Mouse (Mus musculus) heart, embryonic 14.5 days (tissue): ENCODE measurements around the gene Has3. TPM values are rescaled to one million over a fixed set of nuclear protein-coding genes. Genes with fewer than 3 reads are reported as not detected.
"Not testable (repeated sequence)": the region's sequence is repeated elsewhere in the genome, so short reads cannot be mapped to it uniquely, and the experiment has no call there.

Experiments used
- ATAC-seq: fragments of 200-750 bp; cut with Nextera tagmentation; 2 replicates; pipeline ENCODE4 v1.8.0; 2017; ENCODE audit warnings: low read depth, moderate TSS enrichment; ENCODE audit not compliant: insufficient number of reproducible peaks, insufficient read depth, low FRiP score
- H3K27ac ChIP-seq, 2 experiments: fragments of 200-500 bp in 1 of 2; fragments of 300-500 bp in 1 of 2; sonication (generic) in 1 of 2; replicated peaks in 1 of 2; 2 replicates each; pipeline ENCODE4 v1.5.1; 2012 to 2014; ENCODE audit warnings: low read depth in 2 of 2, low read length in 2 of 2, control low read depth in 1 of 2, mild to moderate bottlenecking in 1 of 2, mixed read lengths in 1 of 2; ENCODE audit not compliant: control insufficient read depth in 1 of 2, insufficient read depth in 1 of 2
- H3K27me3 ChIP-seq: fragments of 300-500 bp; sonication (generic); 2 replicates; pipeline ENCODE4 v1.6.1; 2014; ENCODE audit warnings: mild to moderate bottlenecking, low read length, control low read depth; ENCODE audit not compliant: control insufficient read depth, insufficient read depth
- H3K36me3 ChIP-seq: fragments of 300-500 bp; sonication (generic); 2 replicates; pipeline ENCODE4 v1.6.1; 2014; ENCODE audit warnings: mild to moderate bottlenecking, control low read depth, low read length, mixed read lengths; ENCODE audit not compliant: control insufficient read depth, insufficient read depth
- H3K4me1 ChIP-seq, 2 experiments: fragments of 200-500 bp in 1 of 2; fragments of 300-500 bp in 1 of 2; sonication (generic) in 1 of 2; 2 replicates each; pipeline ENCODE4 v1.6.1; 2012 to 2014; ENCODE audit warnings: low read length in 2 of 2, control low read depth in 1 of 2, mixed read lengths in 1 of 2; ENCODE audit not compliant: control insufficient read depth in 2 of 2, insufficient read depth in 2 of 2
- H3K4me2 ChIP-seq: fragments of 300-500 bp; sonication (generic); 2 replicates; pipeline ENCODE4 v1.6.1; 2014; ENCODE audit warnings: mild to moderate bottlenecking, low read length
- H3K4me3 ChIP-seq, 2 experiments: fragments of 200-500 bp in 1 of 2; fragments of 300-500 bp in 1 of 2; sonication (generic) in 1 of 2; 2 replicates each; pipeline ENCODE4 v1.5.1; 2012 to 2014; ENCODE audit warnings: low read length in 2 of 2, mild to moderate bottlenecking in 2 of 2, control low read depth in 1 of 2, low read depth in 1 of 2, moderate library complexity in 1 of 2; ENCODE audit not compliant: control insufficient read depth in 1 of 2, insufficient read depth in 1 of 2
- H3K9ac ChIP-seq: fragments of 300-500 bp; sonication (generic); 2 replicates; pipeline ENCODE4 v1.6.1; 2014; ENCODE audit warnings: mild to moderate bottlenecking, low read length
- H3K9me3 ChIP-seq: fragments of 300-500 bp; sonication (generic); 2 replicates; pipeline ENCODE4 v1.6.1; 2016; ENCODE audit warnings: low read length, control low read depth; ENCODE audit not compliant: control insufficient read depth
- WGBS: fragments of 180-500 bp; shearing (Covaris S2); extraction: QIAGEN DNeasy Blood & Tissue Kit; methylation state at CpG from one replicate; pipeline ENCODE4 v1.1.7; 2014; 5-methylcytosine and 5-hydroxymethylcytosine counted together
- polyA plus RNA-seq: library from polyadenylated mRNA; unstranded; fragments of >200 nt; fragmentation: Nextera tagmentation; extraction: Ambion mirVana; gene quantifications from 2 replicates; pipeline ENCODE4 v1.2.1, GENCODE M21; 2014

Has3 gene
- polyA plus RNA-seq, 1 experiment from 2014 or later: 0.09 TPM

GRCm38 (mm10) chr8:106925446-106925845 is 55.4 kb downstream of the Has3 start:
- Histone ChIP-seq H3K9me3 (no peaks in the 10 kb centered on the region), H3K4me2 (no peak overlapping the region), H3K4me3 (no peak overlapping the region), H3K4me1 (0 out of 4 replicates have a peak, but pooled peaks cover 0 to 6% of the 10 kb centered on the region in 2 experiments), H3K27me3 (no peaks in the 10 kb centered on the region), H3K36me3 (peaks cover 30% of the 10 kb centered on the region), H3K9ac (no peak overlapping the region), H3K27ac (no peak overlapping the region)
- no peak for ATAC-seq
- 89% methylated on average over 4 of the region's 4 CpGs for WGBS

GRCm38 (mm10) chr8:106927247-106927646 is 57.2 kb downstream of the Has3 start:
- no peak overlapping the region for H3K4me3 ChIP-seq
- no peaks in the 10 kb centered on the region for H3K9me3 ChIP-seq
- no peak overlapping the region for H3K27ac ChIP-seq
- H3K4me1 ChIP-seq: peaks cover under 1 to 6% of the 10 kb centered on the region in 2 experiments; a peak in 3 of 4 replicates
- WGBS: 58% methylated on average over 4 of the region's 4 CpGs
- H3K9ac ChIP-seq: no peak overlapping the region
- H3K27me3 ChIP-seq: no peaks in the 10 kb centered on the region
- H3K36me3 ChIP-seq: peaks cover 15% of the 10 kb centered on the region
- ATAC-seq: no peak
- no peak overlapping the region for H3K4me2 ChIP-seq

- not testable (repeated sequence) for H3K4me2 ChIP-seq, H3K36me3 ChIP-seq, H3K9me3 ChIP-seq, ATAC-seq, H3K4me3 ChIP-seq, H3K27me3 ChIP-seq, H3K27ac ChIP-seq, H3K9ac ChIP-seq
- 93% methylated on average over 10 of the region's 11 CpGs for WGBS
- H3K4me1 ChIP-seq: peaks cover 7 to 13% of the 10 kb centered on the region in 2 experiments; a peak in 3 of 4 replicates
Measured at GRCm38 (mm10) chr8:106928182-106928581, 58.1 kb downstream of the Has3 start.

GRCm38 (mm10) chr8:106929155-106929913 is 59.3 kb downstream of the Has3 start:
- Histone ChIP-seq H3K27me3 (no peaks in the 10 kb centered on the region), H3K9ac (no peak overlapping the region), H3K4me1 (peaks cover 7 to 13% of the 10 kb centered on the region in 2 experiments; a peak in 3 of 4 replicates), H3K27ac (peak overlapping the region; percentile 35 to 44; a peak in 3 of 4 replicates), H3K4me3 (no peak overlapping the region), H3K36me3 (no peaks in the 10 kb centered on the region), H3K4me2 (no peak overlapping the region), H3K9me3 (no peaks in the 10 kb centered on the region)
- WGBS: 64% methylated on average over 6 of the region's 6 CpGs
- ATAC-seq: no peak

GRCm38 (mm10) chr8:106929921-106930320 is 59.9 kb downstream of the Has3 start:
- no peaks in the 10 kb centered on the region for H3K27me3 ChIP-seq
- no peak overlapping the region for H3K4me2 ChIP-seq
- peaks cover 7 to 9% of the 10 kb centered on the region in 2 experiments; a peak in 3 of 4 replicates for H3K4me1 ChIP-seq
- 86% methylated on average over 5 of the region's 5 CpGs for WGBS
- ATAC-seq: no peak
- no peaks in the 10 kb centered on the region for H3K9me3 ChIP-seq
- 0 out of 4 replicates have a peak overlapping the region, but pooled peaks of 1 of the 2 experiments have one; percentile 0 for H3K27ac ChIP-seq
- H3K9ac ChIP-seq: no peak overlapping the region
- H3K4me3 ChIP-seq: no peak overlapping the region
- no peaks in the 10 kb centered on the region for H3K36me3 ChIP-seq

GRCm38 (mm10) chr8:106932376-106933065 is 62.5 kb downstream of the Has3 start:
- Histone ChIP-seq H3K4me3 (peak overlapping the region; percentile 16 to 24), H3K9me3 (no peaks in the 10 kb centered on the region), H3K27me3 (no peaks in the 10 kb centered on the region), H3K4me2 (peak overlapping the region; percentile 68), H3K4me1 (peaks cover 7 to 13% of the 10 kb centered on the region in 2 experiments), H3K36me3 (no peaks in the 10 kb centered on the region), H3K27ac (0 out of 4 replicates have a peak overlapping the region, but pooled peaks of 1 of the 2 experiments have one; percentile 9), H3K9ac (peak overlapping the region; percentile 48)
- ATAC-seq: no peak
- 12% methylated on average over 22 of the region's 22 CpGs for WGBS

- Histone ChIP-seq H3K4me1 (peaks cover 8 to 21% of the 10 kb centered on the region in 2 experiments), H3K9ac (no peak overlapping the region), H3K27ac (no peak overlapping the region), H3K36me3 (no peaks in the 10 kb centered on the region), H3K27me3 (no peaks in the 10 kb centered on the region), H3K4me3 (no peak overlapping the region), H3K4me2 (no peak overlapping the region), H3K9me3 (no peaks in the 10 kb centered on the region)
- no peak for ATAC-seq
- WGBS: 89% methylated on average over 4 of the region's 4 CpGs
Measured at GRCm38 (mm10) chr8:106933506-106934143, 63.6 kb downstream of the Has3 start.
